Mouse (Mus musculus): Measurements from ENCODE around the gene Manbal. TPM values are rescaled to one million over a fixed set of nuclear protein-coding genes. Genes with fewer than 3 reads are reported as not detected.
"Not testable (repeated sequence)": the region's sequence is repeated elsewhere in the genome, so short reads cannot be mapped to it uniquely, and the experiment has no call there.

Gene Manbal
- polyA plus RNA-seq, 1 experiment from 2014 or later, result 105 TPM

GRCm38 (mm10) chr2:157371696-157372095 is 4.3 kb downstream of the Manbal start:
- H3K4me1 ChIP-seq, result peaks cover 40% of the 10 kb centered on the region
- H3K36me3 ChIP-seq, result no peaks in the 10 kb centered on the region
- no peak overlapping the region for H3K9ac ChIP-seq (replicated peaks)
- H3K4me3 ChIP-seq, result no peak overlapping the region
- no peaks in the 10 kb centered on the region for H3K27me3 ChIP-seq
- no peak overlapping the region for H3K4me2 ChIP-seq (replicated peaks)
- H3K27ac ChIP-seq (replicated peaks), result no peak overlapping the region
- H3K9me3 ChIP-seq, result no peaks in the 10 kb centered on the region
- no peak for ATAC-seq (replicated peaks)
- 86% methylated on average over 6 of the region's 6 CpGs for WGBS

DNA sequence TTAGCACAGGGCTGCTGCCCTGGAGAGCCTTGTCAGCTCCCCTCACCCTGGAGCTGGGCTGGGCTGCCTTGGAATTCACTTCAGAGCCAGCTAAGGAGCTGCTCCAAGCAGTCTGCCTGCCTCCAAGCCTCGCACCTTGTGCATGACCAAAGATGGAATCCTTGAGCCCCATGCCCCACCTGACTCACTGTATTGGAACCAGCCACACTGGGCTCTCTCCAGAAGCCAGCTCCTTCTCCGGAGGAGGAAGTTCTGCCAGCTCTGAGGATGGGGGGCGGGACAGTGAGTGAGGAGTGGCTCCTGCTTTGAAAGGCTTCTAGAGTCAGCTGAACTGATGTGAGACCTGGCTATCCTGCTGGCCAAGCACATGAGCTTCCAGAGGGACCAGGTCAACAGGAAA is 6.3 kb downstream of the Manbal start:
- H3K36me3 ChIP-seq, result no peaks in the 10 kb centered on the region
- no peak for ATAC-seq (replicated peaks)
- no peaks in the 10 kb centered on the region for H3K27me3 ChIP-seq
- peaks cover 24% of the 10 kb centered on the region for H3K4me1 ChIP-seq
- H3K9me3 ChIP-seq, result no peaks in the 10 kb centered on the region
- H3K4me2 ChIP-seq (replicated peaks), result no peak overlapping the region
- H3K9ac ChIP-seq (replicated peaks), result no peak overlapping the region
- no peak overlapping the region for H3K27ac ChIP-seq (replicated peaks)
- no peak overlapping the region for H3K4me3 ChIP-seq
- 85% methylated on average over 3 of the region's 3 CpGs for WGBS

DNA sequence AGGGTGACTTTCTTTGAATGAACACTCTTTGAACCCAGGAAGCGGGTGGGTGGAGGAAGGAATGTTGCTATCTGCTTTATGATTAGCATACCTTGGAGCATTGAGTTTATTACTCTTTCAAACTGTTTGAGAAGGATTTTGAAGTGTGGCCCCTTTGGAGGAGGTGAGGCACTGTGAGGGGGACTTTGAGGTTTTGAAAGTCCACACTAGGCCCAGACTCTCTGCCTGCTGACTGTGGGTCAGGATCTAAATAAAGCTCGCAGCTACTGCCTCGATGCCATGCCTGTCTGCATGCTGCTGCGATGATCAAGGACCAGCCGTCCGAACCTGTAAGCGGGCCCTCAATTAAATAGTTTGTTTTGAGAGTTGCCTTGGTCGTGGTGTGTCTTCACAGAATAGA is 7.7 kb downstream of the Manbal start:
- Histone ChIP-seq H3K9me3 (no peaks in the 10 kb centered on the region), H3K4me3 (no peak overlapping the region)

DNA sequence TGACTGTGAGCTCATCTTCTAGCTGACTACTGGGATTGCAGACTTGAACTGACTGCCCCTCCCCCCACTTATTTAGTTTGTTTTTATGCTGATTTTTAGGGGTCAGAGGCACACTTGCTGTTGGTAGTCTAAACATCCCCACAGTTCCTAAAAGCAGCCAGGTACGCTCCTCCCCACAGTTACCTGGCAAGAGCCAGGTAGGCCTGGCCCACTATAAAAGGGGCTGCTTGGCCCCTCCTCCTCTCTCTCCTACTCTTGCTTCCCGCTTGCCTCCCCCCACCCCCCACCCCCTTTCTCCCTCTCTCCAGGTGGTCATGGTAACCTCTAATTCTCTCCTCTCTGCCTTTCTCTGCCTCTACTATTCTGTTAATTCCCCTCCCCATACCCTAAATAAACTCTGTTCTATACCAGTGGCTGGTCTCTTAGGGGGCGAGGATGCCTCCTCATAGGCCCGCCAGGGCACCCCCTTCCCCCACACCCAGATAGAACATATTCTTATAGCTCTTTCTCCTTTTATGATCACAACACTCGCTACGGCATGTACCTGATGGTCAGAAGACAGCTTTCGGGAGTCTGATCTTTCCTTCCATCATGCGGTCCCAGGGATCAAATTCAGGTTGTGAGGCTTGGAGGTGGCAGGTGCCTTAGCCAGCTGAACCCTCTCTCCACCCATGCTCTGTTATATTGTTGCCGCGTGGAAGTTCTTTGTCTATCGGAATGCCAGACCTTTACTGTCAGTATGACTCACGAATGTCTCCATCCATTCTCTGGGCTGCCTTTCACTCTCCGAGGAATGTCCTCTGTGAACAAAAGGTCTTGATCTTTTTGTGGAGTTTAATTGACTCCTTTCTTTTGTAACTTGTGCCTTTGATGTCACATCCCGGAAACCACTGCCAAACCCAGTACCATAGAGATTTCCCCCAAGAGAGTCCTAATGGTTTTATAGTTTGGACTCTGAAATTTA is 8.7 kb downstream of the Manbal start:
- no peak overlapping the region for H3K9ac ChIP-seq (replicated peaks)
- H3K4me1 ChIP-seq, result peaks cover 19% of the 10 kb centered on the region
- no peaks in the 10 kb centered on the region for H3K9me3 ChIP-seq
- H3K36me3 ChIP-seq, result peaks cover 9% of the 10 kb centered on the region; the same call in 1 of the 2 replicates
- H3K27me3 ChIP-seq, result no peaks in the 10 kb centered on the region
- H3K27ac ChIP-seq (replicated peaks), result peak overlapping the region; percentile 44; the same call in 1 of the 2 replicates
- 8% methylated on average over 13 of the region's 14 CpGs for WGBS
- ATAC-seq (replicated peaks), result no peak
- peak overlapping the region; percentile 5; the same call in 1 of the 2 replicates for H3K4me2 ChIP-seq (replicated peaks)
- no peak overlapping the region for H3K4me3 ChIP-seq

More for the DNA sequence above, 7.7 kb downstream of the Manbal start:
- Histone ChIP-seq H3K4me2 (replicated peaks) (no peak overlapping the region), H3K27ac (replicated peaks) (no peak overlapping the region), H3K27me3 (no peaks in the 10 kb centered on the region), H3K36me3 (peaks cover 4% of the 10 kb centered on the region; the same call in 1 of the 2 replicates), H3K9ac (replicated peaks) (no peak overlapping the region), H3K4me1 (peaks cover 19% of the 10 kb centered on the region)
- no peak for ATAC-seq (replicated peaks)
- 60% methylated on average over 8 of the region's 8 CpGs for WGBS

DNA sequence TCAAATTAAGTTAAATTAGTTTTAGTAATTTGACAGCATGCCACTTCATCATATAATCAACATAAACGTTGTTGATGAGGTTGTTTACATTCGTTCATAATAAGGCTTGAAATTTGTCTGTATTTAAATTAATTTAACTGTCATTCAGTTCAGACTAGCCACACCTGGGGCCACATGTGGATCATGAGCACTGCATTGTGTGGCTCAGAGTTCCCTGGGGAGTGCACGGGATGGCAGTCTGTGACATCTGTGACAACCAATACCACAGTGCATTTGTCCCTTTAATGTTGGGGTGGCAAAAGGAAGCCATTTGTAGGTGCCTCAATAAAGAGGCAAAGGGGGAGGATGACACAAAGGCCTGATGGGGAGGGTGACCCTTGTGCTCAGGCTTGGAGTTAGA is 9.6 kb downstream of the Manbal start:
- ATAC-seq (replicated peaks), result no peak
- H3K9ac ChIP-seq (replicated peaks), result no peak overlapping the region
- no peak overlapping the region for H3K4me2 ChIP-seq (replicated peaks)
- H3K4me1 ChIP-seq, result peaks cover 19% of the 10 kb centered on the region
- H3K27ac ChIP-seq (replicated peaks), result no peak overlapping the region
- no peak overlapping the region for H3K4me3 ChIP-seq
- H3K36me3 ChIP-seq, result peaks cover 9% of the 10 kb centered on the region; the same call in 1 of the 2 replicates
- H3K27me3 ChIP-seq, result no peaks in the 10 kb centered on the region
- H3K9me3 ChIP-seq, result no peaks in the 10 kb centered on the region
- WGBS, result 41% methylated on average over 3 of the region's 3 CpGs

GRCm38 (mm10) chr2:157384836-157385235 is 17.4 kb downstream of the Manbal start:
- ATAC-seq (replicated peaks), result no peak
- H3K27me3 ChIP-seq, result no peaks in the 10 kb centered on the region
- no peaks in the 10 kb centered on the region for H3K9me3 ChIP-seq
- H3K4me1 ChIP-seq, result no peaks in the 10 kb centered on the region
- no peak overlapping the region for H3K9ac ChIP-seq (replicated peaks)
- H3K27ac ChIP-seq (replicated peaks), result no peak overlapping the region
- peaks cover 15% of the 10 kb centered on the region; the same call in 1 of the 2 replicates for H3K36me3 ChIP-seq
- H3K4me2 ChIP-seq (replicated peaks), result no peak overlapping the region
- WGBS, result 62% methylated on average over 4 of the region's 4 CpGs
- no peak overlapping the region for H3K4me3 ChIP-seq

GRCm38 (mm10) chr2:157388901-157389590 is 21.7 kb downstream of the Manbal start:
- not testable (repeated sequence) for H3K27ac ChIP-seq (replicated peaks); H3K27me3 ChIP-seq; H3K9me3 ChIP-seq; H3K4me2 ChIP-seq (replicated peaks); H3K4me3 ChIP-seq; H3K36me3 ChIP-seq; H3K9ac ChIP-seq (replicated peaks); H3K4me1 ChIP-seq; ATAC-seq (replicated peaks)
- 91% methylated on average over 14 of the region's 14 CpGs for WGBS

DNA sequence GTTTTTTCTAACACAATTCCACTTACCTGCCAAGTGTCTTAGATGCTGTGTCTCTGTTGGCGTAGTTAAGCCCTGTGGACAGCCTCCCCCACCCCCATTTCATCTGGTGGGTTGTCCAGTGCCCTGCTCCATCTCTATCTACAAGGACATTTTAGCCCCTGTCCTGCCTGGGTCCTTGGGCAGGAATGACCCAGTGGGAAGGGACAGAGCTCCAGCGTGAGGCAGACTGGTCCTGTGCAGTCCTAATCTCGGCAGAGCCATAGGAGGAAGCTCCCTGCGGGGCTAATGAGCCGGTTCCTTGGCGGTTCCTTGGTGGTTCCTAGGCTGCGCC is 22.2 kb downstream of the Manbal start:
- no peaks in the 10 kb centered on the region for H3K4me1 ChIP-seq
- 85% methylated on average over 7 of the region's 7 CpGs for WGBS
- no peak overlapping the region for H3K4me3 ChIP-seq
- H3K4me2 ChIP-seq (replicated peaks), result no peak overlapping the region
- H3K9me3 ChIP-seq, result no peaks in the 10 kb centered on the region
- no peak overlapping the region for H3K9ac ChIP-seq (replicated peaks)
- no peaks in the 10 kb centered on the region for H3K27me3 ChIP-seq
- peaks cover 3% of the 10 kb centered on the region; the same call in 1 of the 2 replicates for H3K36me3 ChIP-seq
- no peak for ATAC-seq (replicated peaks)
- H3K27ac ChIP-seq (replicated peaks), result no peak overlapping the region

DNA sequence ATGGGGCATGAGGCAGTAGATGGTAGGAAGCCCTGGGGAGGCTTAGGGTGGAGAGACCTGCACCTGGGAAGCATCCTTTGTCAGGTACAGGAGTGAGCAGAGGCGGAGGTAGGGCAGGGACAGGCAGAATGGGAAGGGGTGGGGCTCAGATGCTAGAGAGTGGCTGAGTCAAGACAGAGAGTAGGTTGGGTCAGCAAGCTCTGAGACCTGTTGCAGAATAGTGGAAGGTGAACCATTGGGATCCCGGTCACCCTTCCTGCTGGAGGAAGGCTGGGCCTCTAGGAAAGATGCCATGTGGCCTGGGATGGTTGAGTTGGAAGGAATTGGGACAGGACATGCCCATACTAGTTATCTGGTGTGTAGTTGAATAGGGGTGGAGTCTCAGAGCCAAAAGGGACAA is 24.9 kb downstream of the Manbal start:
- H3K4me3 ChIP-seq, result no peak overlapping the region
- no peak overlapping the region for H3K27ac ChIP-seq (replicated peaks)
- H3K9me3 ChIP-seq, result no peaks in the 10 kb centered on the region

GRCm38 (mm10) chr2:157393549-157393948 is 26.2 kb downstream of the Manbal start:
- Histone ChIP-seq H3K27ac (replicated peaks) (no peak overlapping the region), H3K4me1 (no peaks in the 10 kb centered on the region), H3K9ac (replicated peaks) (no peak overlapping the region), H3K9me3 (no peaks in the 10 kb centered on the region), H3K4me2 (replicated peaks) (no peak overlapping the region), H3K4me3 (no peak overlapping the region), H3K36me3 (peaks cover 25% of the 10 kb centered on the region), H3K27me3 (no peaks in the 10 kb centered on the region)
- no peak for ATAC-seq (replicated peaks)
- 99% methylated on average over 4 of the region's 4 CpGs for WGBS

More for the DNA sequence above, 24.9 kb downstream of the Manbal start:
- peaks cover 16% of the 10 kb centered on the region for H3K36me3 ChIP-seq
- H3K4me2 ChIP-seq (replicated peaks), result no peak overlapping the region
- H3K27me3 ChIP-seq, result no peaks in the 10 kb centered on the region
- no peaks in the 10 kb centered on the region for H3K4me1 ChIP-seq
- H3K9ac ChIP-seq (replicated peaks), result no peak overlapping the region
- no peak for ATAC-seq (replicated peaks)
- WGBS, result 97% methylated on average over 2 of the region's 2 CpGs

- H3K4me3 ChIP-seq, result no peak overlapping the region
- peaks cover 27% of the 10 kb centered on the region for H3K36me3 ChIP-seq
- H3K27ac ChIP-seq (replicated peaks), result 0 out of 2 replicates have a peak overlapping the region, but pooled peaks have one; percentile 43
- no peaks in the 10 kb centered on the region for H3K9me3 ChIP-seq
- no peak overlapping the region for H3K9ac ChIP-seq (replicated peaks)
- H3K4me1 ChIP-seq, result no peaks in the 10 kb centered on the region
- H3K27me3 ChIP-seq, result no peaks in the 10 kb centered on the region
- 83% methylated on average over 6 of the region's 6 CpGs for WGBS
- ATAC-seq (replicated peaks), result no peak
- H3K4me2 ChIP-seq (replicated peaks), result no peak overlapping the region
Observed at GRCm38 (mm10) chr2:157394868-157395267, 27.5 kb downstream of the Manbal start.

GRCm38 (mm10) chr2:157395371-157395770 is 28.0 kb downstream of the Manbal start:
- WGBS, result 74% methylated on average over 5 of the region's 5 CpGs

More at GRCm38 (mm10) chr2:157395371-157395770, 28.0 kb downstream of the Manbal start:
- Histone ChIP-seq H3K27ac (replicated peaks) (peak overlapping the region; percentile 43; the same call in 1 of the 2 replicates), H3K9ac (replicated peaks) (no peak overlapping the region), H3K4me3 (no peak overlapping the region), H3K27me3 (no peaks in the 10 kb centered on the region), H3K36me3 (peaks cover 27% of the 10 kb centered on the region), H3K4me2 (replicated peaks) (no peak overlapping the region), H3K9me3 (no peaks in the 10 kb centered on the region), H3K4me1 (no peaks in the 10 kb centered on the region)
- ATAC-seq (replicated peaks), result no peak

Data from forebrain, embryonic 15.5 days (tissue).